Mouse (Mus musculus) left cerebral cortex, postnatal 36 days (tissue): Measurements from ENCODE around the gene St6galnac3. TPM values are rescaled to one million over a fixed set of nuclear protein-coding genes. Genes with fewer than 3 reads are reported as not detected.

Source experiments
- DNase-seq, 2 experiments: peaks; one replicate each; pipeline ENCODE4 v3.0.0; 2021 to 2022; ENCODE audit warnings: low spot score in 2 of 2, mixed read lengths in 1 of 2
- intact Hi-C: fragments of 180-260 bp; cut with DNase I; formaldehyde crosslinking; loops from one replicate; pipeline ENCODE4 v1.15.1; 2025
- total RNA-seq, 2 experiments: library from RNA; stranded (reverse); gene quantifications; 2 replicates each; pipeline ENCODE4 v1.2.3; 2021

The St6galnac3 gene
- total RNA-seq, 2 experiments from 2014 or later = 16.9 to 20.2 TPM

DNA sequence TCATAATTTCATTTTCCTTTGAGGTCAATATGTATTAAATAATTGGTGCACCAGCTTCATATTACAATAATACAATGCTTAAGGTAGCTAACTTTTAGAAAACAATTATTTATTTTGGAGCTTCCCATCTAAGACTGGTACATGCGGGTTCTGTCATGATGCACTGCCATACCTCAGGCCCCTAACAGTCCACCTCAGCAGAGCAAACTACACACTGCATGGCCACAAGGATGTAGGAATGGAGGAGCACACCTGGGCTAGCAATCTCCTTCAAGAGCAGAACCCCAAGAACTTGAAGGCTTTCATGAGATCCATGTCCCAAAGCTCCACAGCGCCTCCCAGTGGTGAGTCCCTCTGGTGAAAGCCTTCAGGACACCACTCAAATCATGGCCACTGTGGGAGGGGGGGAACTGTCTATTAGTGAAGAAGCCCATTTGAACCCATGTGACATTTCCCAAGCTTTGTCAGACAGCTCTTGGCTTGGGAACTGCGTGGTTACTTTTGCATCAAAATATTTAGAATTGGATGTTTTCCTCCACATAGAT is 223.6 kb downstream of the St6galnac3 start:
- intact Hi-C loops = no loop called here
- peak; percentile 62 to 73 for DNase-seq

GRCm38 (mm10) chr3:153492986-153493385 is 232.0 kb downstream of the St6galnac3 start:
- no peak for DNase-seq
- intact Hi-C loops = loop anchor here (10.0 kb wide), 1 partner anchor 162 kb away; no protein-coding TSS in a partner anchor

- no peak for DNase-seq
- intact Hi-C loops = loop anchor here (10.0 kb wide), 2 partner anchors 165 to 405 kb away; no protein-coding TSS in a partner anchor
Measured at GRCm38 (mm10) chr3:153489718-153490117, 235.3 kb downstream of the St6galnac3 start.

DNA sequence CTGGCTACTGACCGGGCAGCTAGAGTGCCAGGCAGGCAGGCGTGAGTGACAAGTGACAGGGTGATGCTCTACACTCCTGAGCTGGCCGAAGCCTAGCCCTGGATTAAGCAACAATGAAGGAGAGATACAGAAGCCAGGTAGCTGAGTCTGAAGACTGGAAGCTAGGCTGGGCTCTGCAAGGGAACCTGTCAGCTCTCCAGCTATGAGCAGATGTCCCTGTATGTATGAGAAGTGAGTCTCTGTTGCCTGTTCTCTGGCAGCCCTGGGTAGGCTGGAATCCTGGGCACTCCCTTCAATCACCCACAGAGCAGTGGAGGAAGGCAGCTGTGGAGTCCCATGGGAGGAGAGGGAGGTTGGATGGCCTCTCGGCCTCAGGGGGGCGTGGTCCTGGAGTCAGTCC is 236.0 kb downstream of the St6galnac3 start:
- intact Hi-C loops = loop anchor here (10.0 kb wide), 1 partner anchor 404 kb away; no protein-coding TSS in a partner anchor
- no peak for DNase-seq

- DNase-seq = no peak
Measured at GRCm38 (mm10) chr3:153485176-153485575, 239.8 kb downstream of the St6galnac3 start.

DNA sequence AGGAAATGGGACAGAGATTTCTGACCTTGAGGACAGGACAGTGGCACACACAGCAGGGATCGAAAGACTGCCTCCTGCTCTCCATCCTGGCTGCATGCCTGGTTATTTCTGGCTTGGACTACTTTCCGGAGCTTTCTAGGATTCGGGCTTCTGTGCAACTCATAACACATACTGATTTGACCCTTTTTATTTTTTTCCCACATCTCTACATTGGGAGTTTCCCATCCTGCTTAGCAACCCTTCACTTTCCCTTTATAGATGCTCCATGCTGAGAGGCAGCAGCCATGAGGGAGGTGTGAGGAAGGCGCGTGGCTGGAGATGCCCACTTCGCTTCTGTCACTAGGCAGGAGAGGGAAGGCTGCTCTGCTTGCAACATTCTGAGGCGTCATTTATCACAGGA is 240.3 kb downstream of the St6galnac3 start:
- intact Hi-C loops = loop anchor here (1.0 to 10.0 kb wide), 4 partner anchors 43 to 502 kb away; partner anchors contain the start of gene St6galnac5
- DNase-seq = peak; percentile 82 to 83

More at GRCm38 (mm10) chr3:153485176-153485575, 239.8 kb downstream of the St6galnac3 start:
- intact Hi-C loops = loop anchor here (10.0 kb wide), 1 partner anchor 400 kb away; no protein-coding TSS in a partner anchor

GRCm38 (mm10) chr3:153483691-153484090 is 241.3 kb downstream of the St6galnac3 start:
- intact Hi-C loops = loop anchor here (1.0 to 10.0 kb wide), 4 partner anchors 42 to 501 kb away; partner anchors contain the start of gene St6galnac5
- DNase-seq = no peak

- intact Hi-C loops = loop anchor here (5.0 to 10.0 kb wide), 3 partner anchors 85 to 500 kb away; partner anchors contain the start of gene St6galnac5
- peak; percentile 59 to 62 for DNase-seq
Measured at GRCm38 (mm10) chr3:153482098-153482497, 242.9 kb downstream of the St6galnac3 start.

GRCm38 (mm10) chr3:153481012-153481411 is 244.0 kb downstream of the St6galnac3 start:
- no peak for DNase-seq
- intact Hi-C loops = loop anchor here (5.0 to 10.0 kb wide), 3 partner anchors 84 to 499 kb away; partner anchors contain the start of gene St6galnac5

- no peak for DNase-seq
- intact Hi-C loops = loop anchor here (5.0 to 10.0 kb wide), 3 partner anchors 83 to 498 kb away; partner anchors contain the start of gene St6galnac5
Measured at GRCm38 (mm10) chr3:153480636-153481006, 244.4 kb downstream of the St6galnac3 start.

DNA sequence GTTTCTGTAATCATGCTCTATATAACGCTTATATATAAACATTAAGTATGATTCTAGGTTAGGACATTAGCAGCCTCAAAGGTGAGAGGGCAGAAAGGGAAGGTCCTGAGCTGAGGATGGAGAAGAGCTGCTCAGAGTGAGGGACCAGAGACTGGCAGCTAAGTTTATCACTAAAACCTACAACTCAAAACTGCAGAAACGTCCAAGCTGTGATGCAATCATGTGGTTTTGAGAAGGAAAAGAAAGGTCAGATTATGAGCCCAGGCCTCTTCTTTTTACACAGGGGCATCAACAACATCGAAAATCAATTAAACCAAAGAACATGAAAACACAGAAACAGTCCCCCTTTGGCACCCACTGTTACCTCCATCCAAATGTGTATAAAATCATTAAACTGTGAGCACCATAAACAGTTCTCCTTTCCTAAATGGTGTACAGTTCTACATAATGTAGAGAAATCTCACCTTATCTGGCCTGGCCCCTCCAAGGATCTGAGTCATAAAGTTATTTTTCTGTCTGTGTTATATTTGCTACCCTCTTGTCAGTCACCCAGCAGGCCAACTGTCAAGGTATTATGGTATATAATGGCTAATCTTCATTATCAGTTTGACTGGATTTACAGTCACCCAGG is 244.9 kb downstream of the St6galnac3 start:
- DNase-seq = no peak
- intact Hi-C loops = loop anchor here (5.0 to 10.0 kb wide), 3 partner anchors 83 to 498 kb away; partner anchors contain the start of gene St6galnac5

GRCm38 (mm10) chr3:153475919-153476318 is 249.1 kb downstream of the St6galnac3 start:
- no peak for DNase-seq
- intact Hi-C loops = no loop called here

- intact Hi-C loops = no loop called here
- no peak for DNase-seq
Measured at GRCm38 (mm10) chr3:153475461-153475860, 249.5 kb downstream of the St6galnac3 start.

- DNase-seq = peak in 1 of 2 experiments; percentile 40
- intact Hi-C loops = no loop called here
Measured at GRCm38 (mm10) chr3:153472583-153473471, 252.1 kb downstream of the St6galnac3 start.

DNA sequence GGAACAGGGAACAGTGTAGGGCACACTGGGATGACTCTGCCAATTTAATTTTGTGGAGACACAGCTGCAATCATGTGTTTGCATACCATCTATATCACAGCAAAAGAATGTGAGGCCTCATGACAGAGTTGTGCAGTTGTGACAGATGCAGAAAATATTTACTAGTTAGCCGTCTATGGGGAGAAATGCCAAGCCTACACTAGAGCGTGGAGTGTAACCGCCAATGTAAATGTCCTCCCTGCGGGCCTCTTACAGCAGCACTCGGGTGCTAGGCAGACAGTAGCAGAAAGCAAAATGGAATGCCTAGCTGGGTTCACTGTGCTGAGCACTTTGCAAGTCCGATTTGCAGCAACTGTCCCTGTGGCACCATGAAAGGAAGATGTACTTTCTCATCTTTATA is 261.1 kb downstream of the St6galnac3 start:
- intact Hi-C loops = no loop called here
- DNase-seq = no peak

DNA sequence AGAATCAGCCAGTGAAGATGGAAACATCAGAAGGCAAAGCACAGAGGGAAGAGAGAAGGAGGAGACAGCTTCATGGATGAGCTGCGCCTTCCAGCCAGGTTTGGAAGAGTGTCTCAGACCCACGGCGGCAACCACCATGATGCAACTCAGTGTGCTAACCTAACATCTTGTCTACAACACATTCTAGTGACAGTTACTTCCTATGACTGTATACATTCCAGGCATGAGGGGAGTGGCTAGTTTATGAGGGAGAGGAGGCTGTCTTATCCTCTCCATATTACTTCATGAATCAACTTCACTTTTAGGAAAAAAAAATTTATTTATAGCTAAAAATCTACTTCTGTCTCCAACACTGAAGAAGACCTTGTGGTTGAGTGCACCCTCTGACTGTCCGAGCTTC is 264.8 kb downstream of the St6galnac3 start:
- intact Hi-C loops = no loop called here
- DNase-seq = no peak

- no peak for DNase-seq
Measured at GRCm38 (mm10) chr3:153458593-153458992, 266.4 kb downstream of the St6galnac3 start.

GRCm38 (mm10) chr3:153457701-153458100 is 267.3 kb downstream of the St6galnac3 start:
- no peak for DNase-seq
- intact Hi-C loops = no loop called here

More at GRCm38 (mm10) chr3:153458593-153458992, 266.4 kb downstream of the St6galnac3 start:
- intact Hi-C loops = no loop called here

- DNase-seq = no peak
- intact Hi-C loops = no loop called here
Measured at GRCm38 (mm10) chr3:153457203-153457602, 267.8 kb downstream of the St6galnac3 start.

DNA sequence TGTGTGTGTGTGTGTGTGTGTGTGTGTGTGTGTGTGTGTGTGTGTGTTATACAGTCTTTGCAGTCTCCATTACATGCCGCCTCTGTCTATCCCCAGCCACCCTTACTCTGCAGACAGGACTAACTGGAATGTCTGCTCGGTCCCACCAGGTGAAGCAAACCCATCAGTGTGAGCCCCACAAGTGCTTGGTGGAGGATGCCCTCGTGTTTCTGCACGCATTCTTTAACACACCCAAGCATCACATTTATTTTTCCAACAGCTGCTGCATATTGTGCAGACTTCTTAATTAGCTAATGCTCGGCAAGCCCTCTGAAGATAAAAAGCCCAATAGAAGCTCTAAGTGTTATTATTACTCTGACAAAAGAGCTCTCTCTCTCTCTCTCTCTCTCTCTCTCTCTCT is 268.7 kb downstream of the St6galnac3 start:
- intact Hi-C loops = no loop called here
- no peak for DNase-seq
